Mouse (Mus musculus) midbrain, embryonic 15.5 days (tissue): ENCODE data around the gene Plxnb3. TPM values are rescaled to one million over a fixed set of nuclear protein-coding genes. Genes with fewer than 3 reads are reported as not detected.

ENCODE experiments used
- ATAC-seq: fragments of 200-750 bp; cut with Nextera tagmentation; replicated peaks from 2 replicates; pipeline ENCODE4 v1.8.0; 2017; ENCODE audit warnings: moderate TSS enrichment
- H3K27ac ChIP-seq: fragments of 300-500 bp; sonication (generic); 2 replicates; pipeline ENCODE4 v1.5.1; 2015; ENCODE audit warnings: mild to moderate bottlenecking, inconsistent platforms
- H3K27me3 ChIP-seq: fragments of 300-500 bp; sonication (generic); replicated peaks from 2 replicates; pipeline ENCODE4 v1.6.1; 2015; ENCODE audit warnings: inconsistent platforms
- H3K36me3 ChIP-seq: fragments of 300-500 bp; sonication (generic); replicated peaks from 2 replicates; pipeline ENCODE4 v1.6.1; 2015; ENCODE audit warnings: inconsistent platforms
- H3K4me1 ChIP-seq: fragments of 300-500 bp; sonication (generic); 2 replicates; pipeline ENCODE4 v1.6.1; 2015; ENCODE audit warnings: inconsistent platforms
- H3K4me2 ChIP-seq: fragments of 300-500 bp; sonication (generic); 2 replicates; pipeline ENCODE4 v1.6.1; 2015; ENCODE audit warnings: inconsistent platforms, mild to moderate bottlenecking, moderate library complexity
- H3K4me3 ChIP-seq: fragments of 300-500 bp; sonication (generic); 2 replicates; pipeline ENCODE4 v1.5.1; 2015; ENCODE audit warnings: mild to moderate bottlenecking, inconsistent platforms
- H3K9ac ChIP-seq: fragments of 300-500 bp; sonication (generic); 2 replicates; pipeline ENCODE4 v1.6.1; 2015; ENCODE audit warnings: mild to moderate bottlenecking, inconsistent platforms
- H3K9me3 ChIP-seq: fragments of 300-500 bp; sonication (generic); 2 replicates; pipeline ENCODE4 v1.6.1; 2016; ENCODE audit warnings: inconsistent platforms
- WGBS: fragments of 180-500 bp; shearing (Covaris S2); methylation state at CpG from one replicate; pipeline ENCODE4 v1.1.7; 2015; ENCODE audit warnings: mixed read lengths; 5-methylcytosine and 5-hydroxymethylcytosine counted together
- polyA plus RNA-seq: library from polyadenylated mRNA; unstranded; fragments of >200 nt; fragmentation: Nextera tagmentation; extraction: Ambion mirVana; gene quantifications from 2 replicates; pipeline ENCODE4 v1.2.1, GENCODE M21; 2015

Plxnb3 gene
- polyA plus RNA-seq, 1 experiment from 2014 or later, result 0.35 TPM

DNA sequence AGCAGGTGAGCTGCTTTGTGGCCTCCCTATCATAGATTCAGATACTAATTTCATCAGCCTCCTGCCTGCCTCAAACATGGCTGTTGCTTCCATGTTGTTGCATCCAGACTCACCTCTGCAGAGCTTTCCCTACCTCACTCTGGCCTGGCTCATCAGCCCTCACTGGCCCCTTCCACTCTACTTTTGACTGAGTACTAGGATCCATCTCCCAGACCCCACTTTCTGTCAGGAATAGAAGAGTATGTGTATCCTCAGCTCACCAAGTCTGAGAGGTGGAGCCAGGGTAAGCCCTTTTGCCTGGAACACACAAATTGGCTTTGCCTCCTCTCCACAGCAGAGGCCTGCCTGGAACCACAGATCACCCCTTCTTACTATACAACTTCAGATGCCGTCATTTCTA lies 31.6 kb downstream of the Plxnb3 start:
- Histone ChIP-seq H3K27ac (no peak overlapping the region), H3K27me3 (no peaks in the 10 kb centered on the region), H3K4me1 (peaks cover 28% of the 10 kb centered on the region), H3K36me3 (0 out of 2 replicates have a peak, but pooled peaks cover 3% of the 10 kb centered on the region), H3K4me2 (peak overlapping the region; percentile 58; the same call in 1 of the 2 replicates), H3K9ac (no peak overlapping the region), H3K4me3 (no peak overlapping the region), H3K9me3 (no peaks in the 10 kb centered on the region)
- no peak for ATAC-seq
- 94% methylated on average over 1 of the region's 1 CpGs for WGBS

DNA sequence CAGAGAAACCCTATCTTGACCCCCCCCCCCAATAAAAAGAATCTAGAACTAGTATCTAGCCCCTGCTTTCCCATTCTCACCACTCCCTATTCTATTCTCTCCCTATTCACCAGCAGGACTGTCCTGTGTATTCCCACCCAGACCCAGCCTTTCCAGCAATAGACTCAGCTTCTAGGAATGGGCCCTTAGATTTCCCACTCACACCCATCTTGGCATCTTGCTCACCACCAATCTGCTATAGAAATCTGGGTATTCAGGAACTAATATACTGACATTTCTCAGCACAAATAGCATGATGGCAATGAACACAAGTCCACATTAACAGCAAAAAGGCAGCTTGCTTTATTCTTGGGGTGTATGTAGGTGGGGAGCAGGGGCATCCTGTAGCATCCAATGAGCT lies 36.1 kb downstream of the Plxnb3 start:
- no peak overlapping the region for H3K9ac ChIP-seq
- no peak overlapping the region for H3K27ac ChIP-seq
- H3K4me1 ChIP-seq, result peaks cover 10% of the 10 kb centered on the region
- 0 out of 2 replicates have a peak, but pooled peaks cover 3% of the 10 kb centered on the region for H3K36me3 ChIP-seq
- no peaks in the 10 kb centered on the region for H3K27me3 ChIP-seq
- no peaks in the 10 kb centered on the region for H3K9me3 ChIP-seq
- no peak overlapping the region for H3K4me3 ChIP-seq
- no peak overlapping the region for H3K4me2 ChIP-seq
- ATAC-seq, result no peak

DNA sequence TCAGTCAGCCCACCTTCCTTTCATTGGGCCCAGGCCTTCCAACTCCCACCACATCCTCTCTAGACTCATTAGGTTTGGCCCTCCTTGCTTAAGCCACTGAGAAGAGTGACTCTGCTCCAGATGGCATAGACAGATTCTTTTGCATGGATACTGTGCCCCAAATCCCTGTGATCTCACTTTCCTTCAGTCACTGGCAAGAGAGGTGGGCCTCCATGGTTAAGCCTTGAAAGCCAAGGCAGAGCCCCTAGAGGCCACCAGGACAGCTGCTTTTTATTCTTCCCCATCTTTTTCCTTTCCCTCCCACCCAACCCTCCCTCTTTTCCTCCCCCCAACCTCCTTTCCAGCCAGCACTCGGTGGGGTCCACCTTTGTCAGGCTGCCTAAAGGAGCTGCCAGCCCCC lies 36.6 kb downstream of the Plxnb3 start:
- Histone ChIP-seq H3K27ac (no peak overlapping the region), H3K4me2 (no peak overlapping the region), H3K27me3 (no peaks in the 10 kb centered on the region), H3K36me3 (0 out of 2 replicates have a peak, but pooled peaks cover 3% of the 10 kb centered on the region), H3K4me3 (no peak overlapping the region), H3K4me1 (peaks cover 5% of the 10 kb centered on the region), H3K9me3 (no peaks in the 10 kb centered on the region), H3K9ac (no peak overlapping the region)
- 40% methylated on average over 1 of the region's 1 CpGs for WGBS
- ATAC-seq, result no peak

DNA sequence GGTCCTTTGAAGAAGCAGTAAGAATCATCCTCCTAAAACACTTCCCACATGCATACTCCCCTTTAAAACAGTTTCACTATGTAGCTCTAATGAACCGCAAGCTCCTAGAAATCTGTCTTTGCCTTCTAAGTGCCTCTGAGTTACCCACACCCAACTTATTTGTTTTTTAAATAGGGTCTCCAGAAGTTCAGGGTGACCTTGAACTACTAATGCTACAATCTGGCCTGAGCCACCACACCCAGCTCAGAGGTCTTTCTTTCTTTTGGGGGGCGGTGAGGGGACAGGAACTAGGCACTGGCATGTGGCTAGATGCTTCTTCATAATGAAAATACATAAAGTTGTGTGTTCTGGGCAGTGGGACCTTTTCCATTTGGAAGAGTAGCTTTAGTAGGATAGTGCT lies 40.6 kb downstream of the Plxnb3 start:
- Histone ChIP-seq H3K27me3 (no peaks in the 10 kb centered on the region), H3K4me1 (no peaks in the 10 kb centered on the region), H3K9ac (no peak overlapping the region), H3K4me3 (no peak overlapping the region), H3K4me2 (no peak overlapping the region), H3K36me3 (no peaks in the 10 kb centered on the region), H3K9me3 (no peaks in the 10 kb centered on the region), H3K27ac (no peak overlapping the region)
- 78% methylated on average over 2 of the region's 2 CpGs for WGBS
- no peak for ATAC-seq

DNA sequence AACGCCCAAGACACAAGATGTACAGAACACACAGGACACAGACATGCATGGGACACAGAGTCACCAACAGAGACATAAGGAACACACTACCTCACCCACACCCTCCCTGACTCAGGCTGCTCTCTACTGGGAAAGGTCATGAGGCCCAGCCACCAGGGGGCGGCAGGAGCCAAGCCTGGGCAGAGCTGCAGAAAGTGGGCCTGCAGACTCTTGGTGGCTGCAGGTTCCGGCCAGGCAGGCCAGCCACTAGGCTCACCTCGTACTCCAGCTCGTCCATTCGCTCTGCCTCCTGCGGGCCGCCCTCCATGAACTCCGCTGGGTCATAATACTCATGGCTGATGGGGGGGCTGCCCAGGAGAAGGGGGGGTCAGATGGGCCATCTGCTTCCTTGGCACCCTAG lies 41.6 kb downstream of the Plxnb3 start:
- Histone ChIP-seq H3K4me3 (no peak overlapping the region), H3K36me3 (no peaks in the 10 kb centered on the region), H3K4me1 (no peaks in the 10 kb centered on the region), H3K27me3 (no peaks in the 10 kb centered on the region), H3K4me2 (no peak overlapping the region), H3K9me3 (no peaks in the 10 kb centered on the region), H3K9ac (no peak overlapping the region), H3K27ac (no peak overlapping the region)
- WGBS, result 45% methylated on average over 9 of the region's 9 CpGs
- ATAC-seq, result peak; percentile 51

DNA sequence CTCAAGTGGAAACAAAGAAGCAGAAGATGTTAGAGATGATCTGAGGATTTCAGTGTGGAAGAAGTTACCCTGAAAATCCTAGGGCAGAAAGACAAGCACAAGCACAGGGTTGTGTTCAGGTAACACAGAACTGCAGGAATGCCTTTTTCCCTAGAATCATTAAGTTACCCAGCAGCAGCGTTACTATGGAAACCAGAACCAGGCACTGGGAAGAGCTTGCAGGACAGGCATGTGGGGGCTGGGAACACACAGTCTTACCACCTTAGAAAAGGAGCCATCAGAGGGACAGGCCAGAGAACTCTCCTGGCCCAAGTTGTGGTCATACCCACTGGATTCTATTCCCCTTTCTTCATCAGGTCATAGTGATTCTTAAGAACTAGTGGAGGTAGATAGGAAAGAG lies 48.9 kb downstream of the Plxnb3 start:
- peak; percentile 54; the same call in 1 of the 2 replicates for ATAC-seq
- Histone ChIP-seq H3K27ac (peak overlapping the region; percentile 45; the same call in 1 of the 2 replicates), H3K36me3 (no peaks in the 10 kb centered on the region), H3K9ac (no peak overlapping the region), H3K27me3 (no peaks in the 10 kb centered on the region), H3K9me3 (no peaks in the 10 kb centered on the region), H3K4me3 (no peak overlapping the region), H3K4me1 (peaks cover 4% of the 10 kb centered on the region), H3K4me2 (no peak overlapping the region)
- 57% methylated on average over 1 of the region's 1 CpGs for WGBS

DNA sequence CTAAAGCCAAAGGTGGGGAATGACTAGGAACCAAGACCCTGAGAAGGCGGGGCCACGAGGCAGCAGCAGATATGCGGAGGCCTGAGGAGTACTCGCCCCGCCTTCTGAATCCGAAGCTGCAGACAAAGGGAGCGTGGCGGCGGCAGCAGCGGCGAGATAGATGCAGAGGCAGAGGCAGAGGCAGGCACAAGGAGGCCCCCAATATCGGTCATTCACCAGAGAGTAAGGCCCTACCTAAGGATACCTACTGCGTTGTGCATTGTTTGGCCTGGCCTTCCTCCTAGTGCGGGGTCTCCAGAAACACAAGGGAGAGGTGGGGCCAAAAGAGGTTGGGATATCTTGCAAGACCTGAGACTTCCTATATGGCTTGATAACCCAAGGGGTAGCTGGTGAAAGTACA lies 58.2 kb downstream of the Plxnb3 start:
- Histone ChIP-seq H3K9me3 (no peaks in the 10 kb centered on the region), H3K4me1 (no peaks in the 10 kb centered on the region), H3K36me3 (no peaks in the 10 kb centered on the region), H3K4me3 (peak overlapping the region; percentile 34), H3K27ac (peak overlapping the region; percentile 84), H3K4me2 (peak overlapping the region; percentile 48), H3K27me3 (no peaks in the 10 kb centered on the region), H3K9ac (peak overlapping the region; percentile 50)
- ATAC-seq, result peak; percentile 84
- 20% methylated on average over 14 of the region's 14 CpGs for WGBS

DNA sequence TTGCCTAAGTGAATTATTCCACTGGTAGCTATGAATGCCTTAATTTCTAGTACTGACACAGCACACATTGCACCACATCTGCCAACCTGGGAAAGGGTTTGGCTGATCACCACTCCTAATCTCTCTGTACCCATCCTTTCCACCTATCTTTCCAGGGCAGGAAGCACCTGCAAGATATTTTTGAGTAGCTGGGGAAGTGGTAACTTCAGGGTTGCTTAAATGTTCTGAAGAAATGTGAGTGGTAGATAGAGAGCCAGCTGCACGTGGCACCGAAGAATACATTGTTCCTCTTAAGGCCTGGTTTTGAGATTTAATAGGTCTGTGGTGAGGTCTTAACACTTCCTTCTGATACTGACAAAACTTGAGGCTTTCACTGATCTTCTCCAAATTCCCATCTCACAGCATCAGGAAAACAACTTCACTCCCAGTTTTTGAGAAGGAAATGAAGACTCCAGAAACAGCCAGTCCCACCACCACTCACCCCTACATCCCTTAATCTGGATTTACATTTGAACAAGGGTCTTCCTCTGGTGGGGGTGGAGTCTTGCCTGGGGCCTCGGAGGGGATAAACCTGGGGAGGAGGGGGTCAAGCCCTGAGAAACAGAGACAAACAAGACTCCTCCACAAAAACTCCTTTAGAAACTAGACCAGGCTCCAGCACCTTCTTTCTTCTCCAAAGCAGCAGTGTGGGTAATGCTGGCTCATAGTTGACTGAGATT lies 59.9 kb downstream of the Plxnb3 start:
- ATAC-seq, result no peak
- H3K27ac ChIP-seq, result no peak overlapping the region
- H3K36me3 ChIP-seq, result no peaks in the 10 kb centered on the region
- no peak overlapping the region for H3K4me3 ChIP-seq
- no peaks in the 10 kb centered on the region for H3K27me3 ChIP-seq
- H3K4me2 ChIP-seq, result no peak overlapping the region
- H3K9ac ChIP-seq, result no peak overlapping the region
- H3K9me3 ChIP-seq, result no peaks in the 10 kb centered on the region
- WGBS, result 55% methylated on average over 3 of the region's 3 CpGs
- peaks cover 2% of the 10 kb centered on the region; the same call in 1 of the 2 replicates for H3K4me1 ChIP-seq

Other genes with a start within 250 kb of the Plxnb3 start
- 0.43 and 0.46 TPM in 2 replicates for gene Dusp9, start 117.7 kb upstream of the Plxnb3 start, polyA plus RNA-seq
- gene Pnck, start 97.0 kb upstream of the Plxnb3 start, polyA plus RNA-seq, result 179 and 188 TPM in 2 replicates
- gene Slc6a8, start 83.9 kb upstream of the Plxnb3 start, polyA plus RNA-seq, result 6.6 and 7.4 TPM in 2 replicates
- gene Bcap31, start 40.9 kb upstream of the Plxnb3 start, polyA plus RNA-seq, result 112 and 115 TPM in 2 replicates
- 12.8 and 13.5 TPM in 2 replicates for gene Abcd1, start 40.5 kb upstream of the Plxnb3 start, polyA plus RNA-seq
- gene Srpk3, start 17.3 kb downstream of the Plxnb3 start, polyA plus RNA-seq, result 1.6 and 2.1 TPM in 2 replicates
- 258 and 267 TPM in 2 replicates for gene Idh3g, start 29.8 kb downstream of the Plxnb3 start, polyA plus RNA-seq
- gene Ssr4, start 29.9 kb downstream of the Plxnb3 start, polyA plus RNA-seq, result 134 and 140 TPM in 2 replicates
- gene Pdzd4, start 67.9 kb downstream of the Plxnb3 start, polyA plus RNA-seq, result 5.6 and 5.9 TPM in 2 replicates
- gene Avpr2, start 135.0 kb downstream of the Plxnb3 start, polyA plus RNA-seq, result 0.17 and 0.30 TPM in 2 replicates
- gene L1cam, start 139.0 kb downstream of the Plxnb3 start, polyA plus RNA-seq, result 98.6 and 120 TPM in 2 replicates
- gene Arhgap4, start 164.8 kb downstream of the Plxnb3 start, polyA plus RNA-seq, result 4.0 and 4.6 TPM in 2 replicates
- gene Naa10, start 164.9 kb downstream of the Plxnb3 start, polyA plus RNA-seq, result 84.8 and 86.9 TPM in 2 replicates
- gene Renbp, start 173.8 kb downstream of the Plxnb3 start, polyA plus RNA-seq, result 10.9 and 11.1 TPM in 2 replicates
- gene Hcfc1, start 209.3 kb downstream of the Plxnb3 start, polyA plus RNA-seq, result 52.6 and 54.0 TPM in 2 replicates